Mouse (Mus musculus): ENCODE results near the gene Wfdc15b.
"Not testable (repeated sequence)": the region's sequence is repeated elsewhere in the genome, so short reads cannot be mapped to it uniquely, and the experiment has no call there.

Wfdc15b gene

GRCm38 (mm10) chr2:164221522-164221921, at the start of gene Wfdc15b:
Gene Wfdc15b (minus strand): TSS chr2:164221660.
- no peak for DNase-seq (ENCODE audit: low spot score in 2 of 2)

- not testable (repeated sequence) for DNase-seq (ENCODE audit: low spot score in 2 of 2)
Measured at GRCm38 (mm10) chr2:164256540-164256939, 35.1 kb upstream of the Wfdc15b start, which contains the start of gene Svs3b. Gene Svs3b (minus strand): TSS chr2:164256640.

- no peak for DNase-seq (ENCODE audit: low spot score in 2 of 2)
Measured at GRCm38 (mm10) chr2:164238366-164238765, 16.9 kb upstream of the Wfdc15b start, which contains the start of gene Svs2. Gene Svs2 (minus strand): TSS chr2:164238466.

- DNase-seq (ENCODE audit: low spot score in 2 of 2): no peak
Measured at GRCm38 (mm10) chr2:164232671-164233070, 11.2 kb upstream of the Wfdc15b start.

GRCm38 (mm10) chr2:164228361-164229070, 7.1 kb upstream of the Wfdc15b start:
- no peak for DNase-seq (ENCODE audit: low spot score in 2 of 2)

- no peak for DNase-seq (ENCODE audit: low spot score in 2 of 2)
Measured at GRCm38 (mm10) chr2:164219295-164219694, 2.2 kb downstream of the Wfdc15b start.

GRCm38 (mm10) chr2:164212711-164213110, 8.7 kb downstream of the Wfdc15b start:
- DNase-seq (ENCODE audit: low spot score in 2 of 2): no peak

GRCm38 (mm10) chr2:164210892-164211291, 10.6 kb downstream of the Wfdc15b start:
- no peak for DNase-seq (ENCODE audit: low spot score in 2 of 2)

GRCm38 (mm10) chr2:164206676-164207075, 14.8 kb downstream of the Wfdc15b start:
- peak; percentile 5 to 19 for DNase-seq (ENCODE audit: low spot score in 2 of 2)

GRCm38 (mm10) chr2:164206011-164206410, 15.4 kb downstream of the Wfdc15b start:
- not testable (repeated sequence) for DNase-seq (ENCODE audit: low spot score in 2 of 2)

GRCm38 (mm10) chr2:164199626-164200327, 21.7 kb downstream of the Wfdc15b start, which contains the start of gene Wfdc15a:
Gene Wfdc15a (minus strand): TSS chr2:164200130.
- DNase-seq (ENCODE audit: low spot score in 2 of 2): no peak

- no peak for DNase-seq (ENCODE audit: low spot score in 2 of 2)
Measured at GRCm38 (mm10) chr2:164196700-164196990, 24.8 kb downstream of the Wfdc15b start.

GRCm38 (mm10) chr2:164195971-164196699, 25.3 kb downstream of the Wfdc15b start:
- no peak for DNase-seq (ENCODE audit: low spot score in 2 of 2)

- DNase-seq (ENCODE audit: low spot score in 2 of 2): no peak
Measured at GRCm38 (mm10) chr2:164194959-164195630, 26.4 kb downstream of the Wfdc15b start.

GRCm38 (mm10) chr2:164192279-164192678, 29.2 kb downstream of the Wfdc15b start:
- no peak for DNase-seq (ENCODE audit: low spot score in 2 of 2)

GRCm38 (mm10) chr2:164190576-164190975, 30.9 kb downstream of the Wfdc15b start, which contains the start of gene Wfdc12:
Gene Wfdc12 (minus strand): TSS chr2:164190608.
- no peak for DNase-seq (ENCODE audit: low spot score in 2 of 2)

- no peak for DNase-seq (ENCODE audit: low spot score in 2 of 2)
Measured at GRCm38 (mm10) chr2:164188722-164189121, 32.7 kb downstream of the Wfdc15b start.

- no peak for DNase-seq (ENCODE audit: low spot score in 2 of 2)
Measured at GRCm38 (mm10) chr2:164184145-164184719, 37.2 kb downstream of the Wfdc15b start.

- DNase-seq (ENCODE audit: low spot score in 2 of 2): no peak
Measured at GRCm38 (mm10) chr2:164183340-164183739, 38.1 kb downstream of the Wfdc15b start.

GRCm38 (mm10) chr2:164182692-164183255, 38.7 kb downstream of the Wfdc15b start, which contains the start of gene Wfdc5:
Gene Wfdc5 (minus strand): TSS chr2:164182742.
- no peak for DNase-seq (ENCODE audit: low spot score in 2 of 2)

GRCm38 (mm10) chr2:164180770-164181169, 40.7 kb downstream of the Wfdc15b start:
- no peak for DNase-seq (ENCODE audit: low spot score in 2 of 2)

Data from right cerebral cortex, adult 2 months (tissue).